Mouse (Mus musculus): ENCODE measurements around the gene Rps24.

The Rps24 gene

GRCm38 (mm10) chr14:24510679-24511078 is 23.8 kb downstream of the Rps24 start:
- DNase-seq (ENCODE audit: low read depth, low spot score), result no peak

- no peak for DNase-seq (ENCODE audit: low read depth, low spot score)
Observed at GRCm38 (mm10) chr14:24512527-24513161, 25.7 kb downstream of the Rps24 start.

- no peak for DNase-seq (ENCODE audit: low read depth, low spot score)
Observed at GRCm38 (mm10) chr14:24521597-24521996, 34.7 kb downstream of the Rps24 start.

GRCm38 (mm10) chr14:24525137-24525536 is 38.2 kb downstream of the Rps24 start:
- no peak for DNase-seq (ENCODE audit: low read depth, low spot score)

GRCm38 (mm10) chr14:24525677-24526415 is 38.9 kb downstream of the Rps24 start:
- DNase-seq (ENCODE audit: low read depth, low spot score), result no peak

- no peak for DNase-seq (ENCODE audit: low read depth, low spot score)
Observed at GRCm38 (mm10) chr14:24526440-24526839, 39.5 kb downstream of the Rps24 start.

GRCm38 (mm10) chr14:24530228-24530627 is 43.3 kb downstream of the Rps24 start:
- DNase-seq (ENCODE audit: low read depth, low spot score), result no peak

- no peak for DNase-seq (ENCODE audit: low read depth, low spot score)
Observed at GRCm38 (mm10) chr14:24534865-24535545, 48.1 kb downstream of the Rps24 start.

GRCm38 (mm10) chr14:24542901-24543300 is 56.0 kb downstream of the Rps24 start:
- no peak for DNase-seq (ENCODE audit: low read depth, low spot score)

- DNase-seq (ENCODE audit: low read depth, low spot score), result peak; percentile 8
Observed at GRCm38 (mm10) chr14:24544057-24544456, 57.1 kb downstream of the Rps24 start.
